Mouse (Mus musculus) thymus, adult 2 months (tissue): ENCODE data around the gene Kpna2. TPM values are rescaled to one million over a fixed set of nuclear protein-coding genes. Genes with fewer than 3 reads are reported as not detected.

ENCODE experiments used
- DNase-seq: peaks from one replicate; pipeline ENCODE4 v3.0.0; 2021
- H3K27ac ChIP-seq: fragments of 200-500 bp; 2 replicates; pipeline ENCODE4 v1.5.1; 2012; ENCODE audit warnings: low read length, control low read depth; ENCODE audit not compliant: control insufficient read depth, insufficient read depth
- H3K27me3 ChIP-seq: fragments of 200-500 bp; 2 replicates; pipeline ENCODE4 v1.6.1; 2012; ENCODE audit warnings: mild to moderate bottlenecking, low read length, moderate library complexity, mixed read lengths; ENCODE audit not compliant: control insufficient read depth, insufficient read depth
- H3K36me3 ChIP-seq: fragments of 200-500 bp; 2 replicates; pipeline ENCODE4 v1.6.1; 2012; ENCODE audit warnings: mild to moderate bottlenecking, low read length, moderate library complexity; ENCODE audit not compliant: control insufficient read depth, insufficient read depth
- H3K4me1 ChIP-seq: fragments of 200-500 bp; replicated peaks from 2 replicates; pipeline ENCODE4 v1.6.1; 2012; ENCODE audit warnings: low read length; ENCODE audit not compliant: control insufficient read depth, insufficient read depth
- H3K4me3 ChIP-seq: fragments of 200-500 bp; 2 replicates; pipeline ENCODE4 v1.5.1; 2012; ENCODE audit warnings: mild to moderate bottlenecking, low read length, control low read depth, moderate library complexity; ENCODE audit not compliant: control insufficient read depth, insufficient read depth
- CTCF ChIP-seq: fragments of 200-500 bp; IDR thresholded peaks from 2 replicates; pipeline ENCODE4 v1.5.1; 2012; ENCODE audit warnings: mild to moderate bottlenecking, control low read depth, low read length, moderate library complexity, borderline replicate concordance; ENCODE audit not compliant: control insufficient read depth, poor library complexity, insufficient read depth; ENCODE audit errors: extremely low read depth
- POLR2A ChIP-seq: fragments of 200-500 bp; IDR thresholded peaks from 2 replicates; pipeline ENCODE4 v1.6.1; 2012; ENCODE audit warnings: mild to moderate bottlenecking, low read length, control low read depth, moderate library complexity; ENCODE audit not compliant: control insufficient read depth, poor library complexity, insufficient read depth; ENCODE audit errors: extremely low read depth
- WGBS: fragments of 180-500 bp; shearing (Covaris S2); methylation state at CpG from one replicate; pipeline ENCODE4 v1.1.7; 2018; 5-methylcytosine and 5-hydroxymethylcytosine counted together
- polyA plus RNA-seq: library from polyadenylated mRNA; depleted of rRNA; stranded (reverse); fragments of >200 nt; gene quantifications from 2 replicates; pipeline ENCODE4 v1.2.3, GENCODE M21; 2012; rRNA removed

Gene Kpna2
- 103 and 134 TPM in 2 replicates for polyA plus RNA-seq

DNA sequence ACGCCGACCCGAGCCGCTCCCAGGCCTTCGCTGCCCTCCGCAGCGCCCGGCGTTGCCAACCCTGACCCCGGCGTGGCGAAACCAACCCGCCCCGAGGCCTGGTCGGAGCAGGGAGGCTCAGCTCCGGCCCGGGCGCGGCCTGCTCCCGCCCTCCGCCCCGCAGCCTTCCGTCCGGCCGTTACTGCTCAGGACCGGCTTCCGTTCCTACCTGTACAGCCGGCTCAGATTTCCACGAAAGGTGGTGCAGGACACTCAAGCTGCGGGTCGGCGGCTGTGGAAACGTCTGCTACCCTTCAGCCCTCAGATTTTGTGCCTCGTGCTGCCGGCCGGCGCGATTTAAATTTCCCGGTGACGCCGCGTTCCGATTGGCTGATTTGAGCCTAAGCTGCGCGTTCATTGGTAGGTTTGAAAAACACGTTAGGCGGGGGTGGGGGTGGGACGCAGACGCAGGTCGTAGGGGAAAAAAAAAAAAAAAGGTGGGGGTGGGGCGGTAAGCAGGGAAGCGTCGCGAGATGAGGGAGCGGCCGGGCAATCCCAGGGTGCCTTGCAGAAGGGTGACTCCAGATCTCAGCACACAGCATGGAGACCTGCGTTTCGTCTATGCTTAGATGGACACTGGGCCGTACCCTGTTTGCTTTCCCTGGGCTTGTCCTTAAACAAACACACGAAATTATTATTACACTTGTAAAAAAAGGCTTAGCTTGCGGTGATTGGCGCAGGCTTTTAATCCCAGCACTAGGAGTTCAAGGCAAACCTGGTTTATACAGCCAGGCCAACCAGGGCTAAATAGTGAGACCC lies at the start of gene Kpna2:
Gene Kpna2 (minus strand): TSS at position 391 of the 798 bp plus-strand sequence.
- H3K27ac ChIP-seq: no peak within 1 kb of the TSS
- WGBS: under 1% methylated on average over 62 of the region's 62 CpGs

GRCm38 (mm10) chr11:107046766-107047620 lies 47.7 kb upstream of the Kpna2 start:
- H3K27ac ChIP-seq: no peak overlapping the region
- DNase-seq: no peak
- H3K4me3 ChIP-seq: no peak overlapping the region
- no peaks in the 10 kb centered on the region for H3K4me1 ChIP-seq
- no peaks in the 10 kb centered on the region for H3K27me3 ChIP-seq
- WGBS: 91% methylated on average over 15 of the region's 15 CpGs
- H3K36me3 ChIP-seq: peaks cover 51% of the 10 kb centered on the region
- no peak for TF ChIP-seq POLR2A
- no peak for TF ChIP-seq CTCF

More for the DNA sequence above, at the start of gene Kpna2:
- Histone ChIP-seq H3K4me3 (peak within 1 kb of the TSS; percentile 93), H3K27me3 (no peaks in the 10 kb centered on the region), H3K36me3 (peaks cover 22% of the 10 kb centered on the region), H3K4me1 (peaks cover 5% of the 10 kb centered on the region)
- peak; percentile 88 for DNase-seq
- no peak for TF ChIP-seq CTCF
- peak; percentile 53; the same call in 1 of the 2 replicates for TF ChIP-seq POLR2A

GRCm38 (mm10) chr11:107045546-107045945 lies 46.2 kb upstream of the Kpna2 start:
- H3K4me1 ChIP-seq: no peaks in the 10 kb centered on the region
- H3K27me3 ChIP-seq: no peaks in the 10 kb centered on the region
- TF ChIP-seq CTCF: no peak
- no peak for TF ChIP-seq POLR2A
- 96% methylated on average over 4 of the region's 4 CpGs for WGBS
- no peak for DNase-seq
- H3K4me3 ChIP-seq: no peak overlapping the region
- no peak overlapping the region for H3K27ac ChIP-seq
- peaks cover 57% of the 10 kb centered on the region for H3K36me3 ChIP-seq

- 34% methylated on average over 5 of the region's 5 CpGs for WGBS
- H3K4me1 ChIP-seq: no peaks in the 10 kb centered on the region
- peaks cover 69% of the 10 kb centered on the region for H3K36me3 ChIP-seq
- H3K4me3 ChIP-seq: no peak overlapping the region
- TF ChIP-seq POLR2A: no peak
- no peak for TF ChIP-seq CTCF
- H3K27me3 ChIP-seq: no peaks in the 10 kb centered on the region
- DNase-seq: peak; percentile 64
- no peak overlapping the region for H3K27ac ChIP-seq
Measured at GRCm38 (mm10) chr11:107044321-107044720, 45.0 kb upstream of the Kpna2 start.

DNA sequence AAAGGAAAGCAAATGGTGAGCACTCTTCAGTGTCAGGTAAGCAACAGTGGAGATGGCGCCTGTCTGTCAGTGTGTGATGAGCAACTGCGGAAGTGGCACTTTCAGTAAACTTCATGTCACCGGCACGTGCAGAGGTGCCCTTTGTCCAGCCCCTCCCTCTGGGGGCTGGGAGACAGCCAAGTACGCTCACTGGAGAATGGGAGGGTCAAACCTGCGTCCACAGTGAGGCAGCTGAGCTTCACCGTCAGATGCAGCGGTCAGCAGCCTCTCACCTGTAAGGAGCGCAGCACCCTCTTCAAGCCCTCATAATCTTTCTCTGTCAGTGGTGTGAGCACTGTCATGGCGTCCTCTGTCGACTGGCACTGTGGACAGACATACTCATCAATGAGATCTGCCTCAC lies 44.0 kb upstream of the Kpna2 start:
- DNase-seq: no peak
- H3K36me3 ChIP-seq: peaks cover 78% of the 10 kb centered on the region
- no peak overlapping the region for H3K27ac ChIP-seq
- 97% methylated on average over 11 of the region's 11 CpGs for WGBS
- no peak for TF ChIP-seq CTCF
- TF ChIP-seq POLR2A: no peak
- H3K4me3 ChIP-seq: no peak overlapping the region
- no peaks in the 10 kb centered on the region for H3K4me1 ChIP-seq
- H3K27me3 ChIP-seq: no peaks in the 10 kb centered on the region

GRCm38 (mm10) chr11:107041396-107041795 lies 42.1 kb upstream of the Kpna2 start:
- H3K4me3 ChIP-seq: no peak overlapping the region
- peaks cover 60% of the 10 kb centered on the region for H3K36me3 ChIP-seq
- 97% methylated on average over 3 of the region's 3 CpGs for WGBS
- TF ChIP-seq CTCF (no peak), POLR2A (no peak)
- H3K27ac ChIP-seq: no peak overlapping the region
- no peak for DNase-seq
- H3K27me3 ChIP-seq: no peaks in the 10 kb centered on the region
- H3K4me1 ChIP-seq: no peaks in the 10 kb centered on the region
